Mouse (Mus musculus): Measurements from ENCODE around the gene Gm47985. TPM values are rescaled to one million over a fixed set of nuclear protein-coding genes. Genes with fewer than 3 reads are reported as not detected.
A peak's percentile ranks its signal among the peaks of the same experiment; 100 is the strongest.
"Not testable (repeated sequence)": the region's sequence is repeated elsewhere in the genome, so short reads cannot be mapped to it uniquely, and the experiment has no call there.

Gm47985 gene
- polyA plus RNA-seq, 1 experiment from 2014 or later = 1.4 TPM

DNA sequence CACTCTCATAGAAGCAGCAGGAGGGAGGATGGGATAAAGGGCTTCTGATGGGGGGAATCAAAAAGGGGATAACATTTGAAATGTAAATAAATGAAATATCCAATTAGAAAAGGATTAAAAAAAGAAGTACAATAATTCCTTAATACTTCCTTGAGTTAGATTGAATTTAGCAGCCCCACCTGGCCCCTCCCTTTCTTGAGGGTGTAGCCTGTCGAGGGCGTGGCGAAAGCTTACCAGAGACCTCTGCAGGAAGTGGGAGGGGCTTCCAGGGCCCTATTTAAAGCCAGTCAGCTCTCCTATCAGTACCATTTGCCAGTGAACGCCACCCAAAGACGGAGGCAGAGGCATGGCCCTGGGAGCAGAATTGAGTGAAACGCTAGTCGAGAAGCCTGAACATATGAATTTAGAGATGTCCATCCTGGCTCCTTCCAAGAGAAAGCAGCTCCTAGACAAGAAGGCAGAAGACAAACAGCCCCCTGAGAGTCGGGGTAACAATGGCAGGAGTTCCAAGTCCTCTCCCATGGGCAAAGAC, 27.6 kb downstream of the Gm47985 start, which contains the start of gene Gm47996:
Gene Gm47996 (plus strand): TSS at position 308 of the 532 bp plus-strand sequence.
- not testable (repeated sequence) for H3K9ac ChIP-seq (ENCODE audit: low read depth, low read length); H3K36me3 ChIP-seq (ENCODE audit: control insufficient read depth, insufficient read depth); H3K9me3 ChIP-seq (replicated peaks; ENCODE audit: control insufficient read depth, low read length); H3K4me2 ChIP-seq (ENCODE audit: low read depth, low read length); H3K4me3 ChIP-seq (ENCODE audit: low read depth, low read length); H3K4me1 ChIP-seq (ENCODE audit: control insufficient read depth, low read depth, low read length); H3K27ac ChIP-seq (ENCODE audit: low read length); H3K27me3 ChIP-seq (ENCODE audit: control insufficient read depth, insufficient read depth, low read depth, low read length)
- ATAC-seq (ENCODE audit: low read depth) = peak; percentile 38; the same call in 1 of the 2 replicates
- WGBS (ENCODE audit: insufficient replicate concordance) = 51% methylated on average over 4 of the region's 8 CpGs

GRCm38 (mm10) chr1:151211666-151212065, 29.3 kb downstream of the Gm47985 start:
- WGBS (ENCODE audit: insufficient replicate concordance) = 26% methylated on average over 5 of the region's 5 CpGs
- H3K4me2 ChIP-seq (ENCODE audit: low read depth, low read length); H3K9ac ChIP-seq (ENCODE audit: low read depth, low read length); H3K4me1 ChIP-seq (ENCODE audit: control insufficient read depth, low read depth, low read length); H3K4me3 ChIP-seq (ENCODE audit: low read depth, low read length); H3K27ac ChIP-seq (ENCODE audit: low read length); ATAC-seq (ENCODE audit: low read depth); H3K36me3 ChIP-seq (ENCODE audit: control insufficient read depth, insufficient read depth); H3K9me3 ChIP-seq (replicated peaks; ENCODE audit: control insufficient read depth, low read length); H3K27me3 ChIP-seq (ENCODE audit: control insufficient read depth, insufficient read depth, low read depth, low read length): not testable (repeated sequence)

DNA sequence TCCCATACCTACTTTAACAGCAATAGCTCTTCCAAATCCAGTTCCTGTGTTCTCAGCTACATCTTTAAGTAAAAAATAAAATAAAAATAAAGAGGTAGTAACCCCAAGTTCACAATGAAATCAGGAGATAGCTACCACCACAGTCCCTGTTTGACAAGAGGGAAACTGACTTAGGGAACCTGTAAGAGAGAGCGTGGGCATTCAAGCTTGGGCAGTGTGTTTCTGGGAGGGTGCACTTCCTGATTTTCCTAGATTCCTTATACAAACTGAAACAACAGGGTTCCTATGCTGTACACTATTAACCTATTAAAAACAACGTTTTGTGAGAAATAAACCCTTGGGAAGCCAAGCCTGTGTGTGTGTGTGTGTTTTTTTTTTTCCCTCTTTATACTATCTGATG, 32.5 kb downstream of the Gm47985 start:
- no peak overlapping the region for H3K27ac ChIP-seq (ENCODE audit: low read length)
- no peak overlapping the region for H3K4me3 ChIP-seq (ENCODE audit: low read depth, low read length)
- H3K4me1 ChIP-seq (ENCODE audit: control insufficient read depth, low read depth, low read length) = peaks cover 5% of the 10 kb centered on the region; the same call in 1 of the 2 replicates
- H3K36me3 ChIP-seq (ENCODE audit: control insufficient read depth, insufficient read depth) = no peaks in the 10 kb centered on the region
- H3K4me2 ChIP-seq (ENCODE audit: low read depth, low read length) = no peak overlapping the region
- WGBS (ENCODE audit: insufficient replicate concordance) = 43% methylated on average over 2 of the region's 2 CpGs
- no peak for ATAC-seq (ENCODE audit: low read depth)
- H3K9ac ChIP-seq (ENCODE audit: low read depth, low read length) = no peak overlapping the region
- H3K27me3 ChIP-seq (ENCODE audit: control insufficient read depth, insufficient read depth, low read depth, low read length) = no peaks in the 10 kb centered on the region
- H3K9me3 ChIP-seq (replicated peaks; ENCODE audit: control insufficient read depth, low read length) = no peaks in the 10 kb centered on the region

DNA sequence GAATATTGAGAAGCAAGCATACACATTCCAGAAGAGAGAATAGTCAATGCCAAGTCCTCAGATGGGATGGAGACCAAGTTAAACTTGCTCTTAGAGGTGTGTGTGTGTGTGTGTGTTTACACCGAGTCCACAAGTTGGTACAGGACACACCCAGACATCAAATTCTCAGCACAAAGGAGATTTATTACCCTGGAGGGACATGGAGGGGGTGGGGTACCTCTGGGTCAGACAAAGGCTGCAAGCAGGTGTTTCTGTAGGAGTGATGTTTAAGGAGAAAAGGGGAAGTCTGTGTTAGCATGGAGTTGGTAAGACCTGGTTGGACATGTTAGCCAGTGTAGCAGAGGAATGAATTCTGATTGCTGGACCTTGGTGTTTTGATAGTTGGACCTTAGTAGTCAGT, 33.6 kb downstream of the Gm47985 start:
- ATAC-seq (ENCODE audit: low read depth) = no peak
- Histone ChIP-seq H3K4me1 (ENCODE audit: control insufficient read depth, low read depth, low read length) (peaks cover 5% of the 10 kb centered on the region; the same call in 1 of the 2 replicates), H3K4me3 (ENCODE audit: low read depth, low read length) (no peak overlapping the region), H3K9ac (ENCODE audit: low read depth, low read length) (no peak overlapping the region), H3K4me2 (ENCODE audit: low read depth, low read length) (no peak overlapping the region), H3K27ac (ENCODE audit: low read length) (peak overlapping the region; percentile 63), H3K9me3 (replicated peaks; ENCODE audit: control insufficient read depth, low read length) (no peaks in the 10 kb centered on the region), H3K27me3 (ENCODE audit: control insufficient read depth, insufficient read depth, low read depth, low read length) (no peaks in the 10 kb centered on the region), H3K36me3 (ENCODE audit: control insufficient read depth, insufficient read depth) (no peaks in the 10 kb centered on the region)
- WGBS (ENCODE audit: insufficient replicate concordance) = 21% methylated on average over 1 of the region's 1 CpGs

GRCm38 (mm10) chr1:151216417-151216816, 34.1 kb downstream of the Gm47985 start:
- Histone ChIP-seq H3K4me3 (ENCODE audit: low read depth, low read length) (no peak overlapping the region), H3K27ac (ENCODE audit: low read length) (peak overlapping the region; percentile 63), H3K36me3 (ENCODE audit: control insufficient read depth, insufficient read depth) (no peaks in the 10 kb centered on the region), H3K9me3 (replicated peaks; ENCODE audit: control insufficient read depth, low read length) (no peaks in the 10 kb centered on the region), H3K9ac (ENCODE audit: low read depth, low read length) (no peak overlapping the region), H3K4me1 (ENCODE audit: control insufficient read depth, low read depth, low read length) (peaks cover 5% of the 10 kb centered on the region; the same call in 1 of the 2 replicates), H3K27me3 (ENCODE audit: control insufficient read depth, insufficient read depth, low read depth, low read length) (no peaks in the 10 kb centered on the region), H3K4me2 (ENCODE audit: low read depth, low read length) (no peak overlapping the region)
- peak; percentile 72 for ATAC-seq (ENCODE audit: low read depth)
- 22% methylated on average over 3 of the region's 3 CpGs for WGBS (ENCODE audit: insufficient replicate concordance)

GRCm38 (mm10) chr1:151219045-151219444, 36.7 kb downstream of the Gm47985 start:
- no peaks in the 10 kb centered on the region for H3K36me3 ChIP-seq (ENCODE audit: control insufficient read depth, insufficient read depth)
- 79% methylated on average over 5 of the region's 5 CpGs for WGBS (ENCODE audit: insufficient replicate concordance)
- no peak for ATAC-seq (ENCODE audit: low read depth)

DNA sequence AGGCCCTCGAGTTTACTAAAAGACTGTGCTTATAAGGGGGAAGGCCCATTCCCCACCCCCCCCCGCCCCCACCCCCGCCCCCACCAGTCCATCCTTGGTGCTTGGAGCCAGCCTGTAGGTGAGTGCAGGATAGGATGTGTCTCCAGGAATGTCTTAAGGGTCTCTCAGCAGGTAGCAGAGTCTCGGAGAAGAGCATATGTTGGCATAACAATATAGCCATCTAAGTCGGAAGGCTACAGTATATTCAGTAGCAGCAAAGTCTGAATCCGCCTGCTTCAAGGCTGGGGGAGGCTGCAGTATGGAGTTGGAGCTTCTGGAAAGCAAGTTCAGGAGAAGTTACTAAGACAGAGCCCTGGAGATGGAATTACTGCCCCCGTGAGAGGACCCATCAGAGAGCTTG, 37.8 kb downstream of the Gm47985 start:
- 62% methylated on average over 7 of the region's 7 CpGs for WGBS (ENCODE audit: insufficient replicate concordance)
- Histone ChIP-seq H3K27me3 (ENCODE audit: control insufficient read depth, insufficient read depth, low read depth, low read length) (no peaks in the 10 kb centered on the region), H3K9ac (ENCODE audit: low read depth, low read length) (no peak overlapping the region), H3K4me3 (ENCODE audit: low read depth, low read length) (no peak overlapping the region), H3K4me1 (ENCODE audit: control insufficient read depth, low read depth, low read length) (peaks cover 5% of the 10 kb centered on the region; the same call in 1 of the 2 replicates), H3K36me3 (ENCODE audit: control insufficient read depth, insufficient read depth) (no peaks in the 10 kb centered on the region), H3K9me3 (replicated peaks; ENCODE audit: control insufficient read depth, low read length) (no peaks in the 10 kb centered on the region), H3K27ac (ENCODE audit: low read length) (no peak overlapping the region), H3K4me2 (ENCODE audit: low read depth, low read length) (no peak overlapping the region)
- ATAC-seq (ENCODE audit: low read depth) = no peak

More at GRCm38 (mm10) chr1:151219045-151219444, 36.7 kb downstream of the Gm47985 start:
- Histone ChIP-seq H3K4me2 (ENCODE audit: low read depth, low read length) (no peak overlapping the region), H3K27me3 (ENCODE audit: control insufficient read depth, insufficient read depth, low read depth, low read length) (no peaks in the 10 kb centered on the region), H3K9ac (ENCODE audit: low read depth, low read length) (no peak overlapping the region), H3K4me3 (ENCODE audit: low read depth, low read length) (no peak overlapping the region), H3K27ac (ENCODE audit: low read length) (no peak overlapping the region), H3K9me3 (replicated peaks; ENCODE audit: control insufficient read depth, low read length) (no peaks in the 10 kb centered on the region), H3K4me1 (ENCODE audit: control insufficient read depth, low read depth, low read length) (peaks cover 5% of the 10 kb centered on the region; the same call in 1 of the 2 replicates)

GRCm38 (mm10) chr1:151222561-151223267, 40.4 kb downstream of the Gm47985 start:
- no peak overlapping the region for H3K9ac ChIP-seq (ENCODE audit: low read depth, low read length)
- H3K4me3 ChIP-seq (ENCODE audit: low read depth, low read length) = no peak overlapping the region
- no peaks in the 10 kb centered on the region for H3K4me1 ChIP-seq (ENCODE audit: control insufficient read depth, low read depth, low read length)
- no peak for ATAC-seq (ENCODE audit: low read depth)
- no peaks in the 10 kb centered on the region for H3K9me3 ChIP-seq (replicated peaks; ENCODE audit: control insufficient read depth, low read length)
- no peak overlapping the region for H3K4me2 ChIP-seq (ENCODE audit: low read depth, low read length)
- H3K36me3 ChIP-seq (ENCODE audit: control insufficient read depth, insufficient read depth) = no peaks in the 10 kb centered on the region
- H3K27me3 ChIP-seq (ENCODE audit: control insufficient read depth, insufficient read depth, low read depth, low read length) = no peaks in the 10 kb centered on the region
- WGBS (ENCODE audit: insufficient replicate concordance) = 64% methylated on average over 10 of the region's 10 CpGs
- no peak overlapping the region for H3K27ac ChIP-seq (ENCODE audit: low read length)

- Histone ChIP-seq H3K9ac (ENCODE audit: low read depth, low read length) (no peak overlapping the region), H3K4me1 (ENCODE audit: control insufficient read depth, low read depth, low read length) (no peaks in the 10 kb centered on the region), H3K27me3 (ENCODE audit: control insufficient read depth, insufficient read depth, low read depth, low read length) (no peaks in the 10 kb centered on the region), H3K9me3 (replicated peaks; ENCODE audit: control insufficient read depth, low read length) (no peaks in the 10 kb centered on the region), H3K4me2 (ENCODE audit: low read depth, low read length) (no peak overlapping the region), H3K27ac (ENCODE audit: low read length) (no peak overlapping the region), H3K4me3 (ENCODE audit: low read depth, low read length) (no peak overlapping the region), H3K36me3 (ENCODE audit: control insufficient read depth, insufficient read depth) (no peaks in the 10 kb centered on the region)
- no peak for ATAC-seq (ENCODE audit: low read depth)
- 59% methylated on average over 1 of the region's 1 CpGs for WGBS (ENCODE audit: insufficient replicate concordance)
Observed at GRCm38 (mm10) chr1:151223377-151223776, 41.0 kb downstream of the Gm47985 start.
